Mouse (Mus musculus) regulatory T cell (primary cell): ENCODE data around the gene Cdca8.

Experiments
- in situ Hi-C: fragments of 300-600 bp; cut with MboI, MseI; formaldehyde crosslinking; loops from one replicate; pipeline ENCODE4 v1.15.1; 2025; ENCODE audit warnings: high pct_unique_total_duplicates

The Cdca8 gene

DNA sequence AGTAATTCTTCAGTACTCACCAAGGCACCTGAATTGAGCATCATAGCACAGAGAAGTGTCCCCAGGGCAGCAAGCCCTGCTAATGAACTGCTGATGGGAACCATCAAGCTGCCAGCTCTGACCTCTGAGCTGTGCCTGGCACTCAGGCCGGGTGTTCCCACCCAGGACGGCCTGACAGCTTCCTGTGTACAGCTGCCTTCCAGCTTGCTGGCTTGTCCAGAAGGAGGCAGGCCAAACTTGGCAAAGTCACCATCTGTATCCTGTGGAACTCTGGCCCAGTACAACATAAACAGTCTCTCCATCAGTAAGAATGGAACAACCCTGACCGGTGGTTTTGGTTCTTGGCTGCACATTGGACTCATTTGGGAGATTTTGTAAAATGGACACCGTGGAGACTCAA is 14.4 kb upstream of the Cdca8 start:
- in situ Hi-C loops: loop anchor here (5.0 kb wide), 2 partner anchors 51 to 144 kb away; no protein-coding TSS in a partner anchor

DNA sequence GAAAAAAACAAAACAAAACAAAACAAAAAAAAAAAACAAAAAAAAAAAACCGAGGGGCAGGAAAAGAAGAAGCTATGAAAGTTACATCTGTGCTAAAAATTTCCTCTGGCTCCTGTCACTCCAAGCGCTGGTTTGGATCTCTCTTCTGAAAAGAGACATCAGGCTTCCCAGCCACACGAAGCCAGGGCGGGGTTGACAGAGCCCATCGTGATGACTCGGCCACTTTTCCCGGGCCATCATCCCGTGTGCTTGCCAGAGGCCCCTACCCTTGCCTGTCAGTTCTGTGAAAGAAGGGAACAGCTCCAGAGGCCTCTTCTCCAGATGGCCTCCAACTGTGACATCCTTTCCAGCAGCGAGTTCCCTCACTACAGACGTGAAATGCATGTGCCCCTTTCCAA is 11.9 kb upstream of the Cdca8 start:
- in situ Hi-C loops: loop anchor here (5.0 kb wide), 2 partner anchors 49 to 146 kb away; no protein-coding TSS in a partner anchor

DNA sequence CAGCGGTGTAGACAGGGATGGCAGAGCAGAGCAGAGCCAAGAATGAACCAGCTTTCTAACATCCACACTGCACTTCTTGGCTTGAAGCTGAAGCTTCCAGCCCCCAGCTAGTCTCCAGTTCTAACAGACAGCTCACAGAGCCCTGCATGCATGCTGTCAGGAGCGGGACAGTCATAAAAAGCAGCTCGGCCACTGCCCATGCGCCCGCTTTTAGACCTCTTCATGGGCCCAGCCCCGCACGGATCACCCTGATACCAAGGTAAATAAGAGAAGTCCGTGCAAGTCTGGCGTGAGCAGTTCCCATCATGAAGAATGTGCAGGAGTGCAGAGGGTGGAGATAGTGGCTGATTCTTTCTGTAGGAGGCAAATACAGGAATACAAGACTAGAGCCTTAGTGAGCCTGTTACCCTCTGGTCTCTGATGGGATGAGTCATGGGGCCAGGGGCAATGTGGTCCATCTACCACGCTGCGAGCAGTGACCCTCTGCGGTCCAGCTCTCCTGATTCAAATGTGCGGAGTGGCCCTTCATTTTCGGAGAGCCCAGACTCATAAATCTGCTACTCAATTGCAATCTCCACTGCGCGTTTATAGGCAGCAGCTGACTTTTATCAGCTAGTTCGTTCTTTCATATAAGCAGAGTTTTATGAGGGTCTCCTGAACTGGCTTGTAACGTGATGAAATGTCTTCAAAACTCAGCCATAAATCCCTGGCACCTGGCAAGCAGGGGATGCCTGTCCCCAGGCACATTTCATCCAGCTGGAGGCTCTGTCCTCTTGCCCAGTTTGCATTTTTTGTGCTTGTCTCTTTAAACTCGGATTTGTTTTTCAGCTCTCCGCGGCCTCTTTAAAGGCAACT is 11.3 kb upstream of the Cdca8 start:
- in situ Hi-C loops: loop anchor here (5.0 kb wide), 2 partner anchors 48 to 147 kb away; no protein-coding TSS in a partner anchor

DNA sequence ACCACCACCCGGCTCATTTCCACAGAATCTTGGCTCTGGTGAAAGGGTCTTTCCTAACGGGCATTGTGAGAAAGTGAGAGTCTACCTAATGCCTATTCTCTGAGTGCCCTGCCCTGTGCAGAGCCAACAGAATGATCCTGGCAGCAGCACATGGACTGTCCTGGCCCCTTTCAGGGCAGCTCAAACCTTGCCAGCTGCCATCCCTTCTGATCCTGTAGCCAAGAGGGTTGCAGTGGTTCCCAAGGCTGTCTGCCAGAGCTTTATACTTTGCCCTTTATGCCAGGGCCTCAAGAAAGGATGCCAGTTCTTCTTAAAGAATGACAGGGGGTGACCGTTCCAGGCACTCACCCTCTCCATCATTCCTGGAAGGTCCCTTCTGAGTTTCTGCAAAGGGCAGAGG is 10.4 kb upstream of the Cdca8 start:
- in situ Hi-C loops: no loop called here

DNA sequence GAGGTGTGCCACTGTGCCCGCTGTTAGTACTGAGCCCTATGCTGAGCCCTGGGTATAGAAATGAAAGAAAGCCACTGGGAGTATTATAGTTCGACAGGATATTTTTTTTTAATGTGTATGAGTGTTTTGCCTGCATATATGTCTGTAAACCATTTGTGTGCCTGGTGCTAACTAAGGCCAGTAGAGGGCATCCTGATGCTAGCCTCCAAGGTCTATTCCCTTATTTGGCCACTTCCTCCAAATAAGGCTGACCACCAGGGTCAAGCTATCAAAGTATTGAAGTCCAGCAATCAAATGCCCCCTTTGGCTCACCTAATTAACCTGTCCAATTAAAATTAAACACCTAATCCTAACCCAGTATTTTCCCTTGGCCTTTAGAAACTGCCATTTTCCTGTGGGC is 5.8 kb upstream of the Cdca8 start:
- in situ Hi-C loops: no loop called here

DNA sequence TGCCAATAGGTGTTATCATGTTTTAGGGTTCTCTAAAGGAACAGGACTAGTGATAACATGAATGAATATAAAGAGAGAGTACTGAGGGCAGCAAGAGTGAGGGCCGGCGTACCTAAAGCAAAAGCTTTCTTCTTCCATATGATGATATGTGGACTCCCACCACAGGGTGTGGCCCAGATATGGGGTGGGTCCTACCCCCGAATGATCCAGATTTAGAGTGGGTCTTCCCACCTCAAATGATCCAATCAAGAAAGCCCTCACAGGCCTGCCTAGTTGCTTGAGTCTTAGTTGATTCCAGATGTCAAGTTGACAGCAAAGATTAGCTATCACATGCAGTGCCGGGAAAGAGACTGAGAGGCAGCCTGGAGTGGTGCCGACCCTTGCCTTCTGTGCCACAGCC is 4.7 kb upstream of the Cdca8 start:
- in situ Hi-C loops: no loop called here

DNA sequence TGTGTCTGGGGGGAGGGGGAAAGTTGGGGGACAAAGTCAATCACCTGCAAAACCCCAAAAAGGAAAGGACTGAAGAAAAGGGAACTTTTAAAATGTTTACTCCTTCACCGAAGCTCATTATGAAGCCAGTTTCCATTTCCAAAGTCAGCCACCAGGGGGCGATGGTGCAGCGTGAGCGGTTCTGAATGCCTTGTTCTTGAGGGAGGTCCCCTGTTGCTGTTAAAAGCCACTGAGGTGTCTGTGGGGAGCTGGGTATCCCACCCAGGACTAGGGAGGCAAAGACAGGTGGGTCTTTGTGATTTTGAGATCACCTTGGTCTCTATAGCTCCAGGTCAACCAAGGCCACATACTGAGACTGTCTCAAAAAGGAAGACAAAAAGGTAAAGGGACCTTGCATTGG is 3.9 kb upstream of the Cdca8 start:
- in situ Hi-C loops: no loop called here

DNA sequence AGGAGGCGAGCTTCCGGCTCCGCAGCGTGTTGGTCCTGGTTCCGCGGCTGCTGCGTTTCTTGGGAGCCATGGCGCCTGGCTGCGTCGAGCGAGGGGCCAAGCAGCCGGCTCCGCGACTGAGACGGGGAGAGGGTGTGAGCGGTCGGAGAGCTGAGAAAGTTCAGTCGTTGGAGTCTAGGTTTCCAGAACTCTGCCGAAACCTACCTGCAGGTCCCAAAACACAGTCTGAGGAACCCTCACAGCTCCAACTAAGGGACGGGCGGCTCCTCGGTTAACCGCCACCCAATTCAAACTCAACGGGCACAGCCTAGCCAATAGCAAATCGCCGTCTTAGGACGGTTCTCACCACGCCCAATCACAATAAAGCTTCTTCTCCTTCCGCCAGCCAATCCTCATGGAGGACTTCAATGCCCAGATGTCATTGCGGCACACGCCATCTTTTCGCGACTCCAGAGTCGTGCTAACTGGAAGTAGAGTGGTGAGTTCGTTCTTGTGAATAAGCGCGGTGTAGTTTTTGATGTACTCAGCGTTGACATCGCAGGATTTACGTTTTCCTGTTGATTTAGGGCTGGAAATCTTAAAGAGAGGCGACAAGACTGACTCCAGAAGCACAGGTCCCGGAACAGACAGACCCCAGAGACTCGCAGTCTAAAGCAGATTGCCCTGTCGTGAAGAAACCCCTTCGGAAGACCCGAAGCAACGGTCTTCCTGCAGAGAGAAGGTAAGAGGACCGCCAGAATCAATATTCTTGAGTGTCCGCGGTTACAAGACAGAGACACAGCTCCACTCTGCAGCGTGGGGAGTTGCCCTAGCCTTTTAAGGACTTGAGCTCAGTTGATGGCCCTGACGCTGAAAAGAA is 2.3 kb downstream of the Cdca8 start, which contains the start of gene 9930104L06Rik:
TSS of gene 9930104L06Rik (plus strand) at position 436 of the 859 bp plus-strand sequence.
- in situ Hi-C loops: loop anchor here (5.0 kb wide), 1 partner anchor 235 kb away; the partner anchor contains the start of gene Fhl3

DNA sequence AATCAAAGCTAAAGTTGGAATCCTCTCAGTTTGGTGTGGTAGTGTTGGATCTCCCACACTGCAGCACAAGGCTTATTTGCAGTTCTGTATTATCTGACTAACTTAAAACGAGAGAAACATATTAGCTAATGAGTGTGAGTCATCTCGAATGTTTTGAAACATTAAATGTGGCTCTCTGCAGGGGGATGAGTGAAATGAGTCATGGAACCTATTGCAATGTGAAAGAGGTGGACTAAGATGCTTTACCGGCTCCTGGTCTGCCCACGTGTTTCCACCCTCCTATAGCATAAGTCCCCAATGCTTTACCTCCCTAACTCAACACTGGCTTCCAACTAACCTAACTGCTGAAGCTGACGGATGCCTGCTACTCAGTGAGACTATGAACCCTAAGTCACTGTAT is 11.0 kb downstream of the Cdca8 start:
- in situ Hi-C loops: no loop called here

DNA sequence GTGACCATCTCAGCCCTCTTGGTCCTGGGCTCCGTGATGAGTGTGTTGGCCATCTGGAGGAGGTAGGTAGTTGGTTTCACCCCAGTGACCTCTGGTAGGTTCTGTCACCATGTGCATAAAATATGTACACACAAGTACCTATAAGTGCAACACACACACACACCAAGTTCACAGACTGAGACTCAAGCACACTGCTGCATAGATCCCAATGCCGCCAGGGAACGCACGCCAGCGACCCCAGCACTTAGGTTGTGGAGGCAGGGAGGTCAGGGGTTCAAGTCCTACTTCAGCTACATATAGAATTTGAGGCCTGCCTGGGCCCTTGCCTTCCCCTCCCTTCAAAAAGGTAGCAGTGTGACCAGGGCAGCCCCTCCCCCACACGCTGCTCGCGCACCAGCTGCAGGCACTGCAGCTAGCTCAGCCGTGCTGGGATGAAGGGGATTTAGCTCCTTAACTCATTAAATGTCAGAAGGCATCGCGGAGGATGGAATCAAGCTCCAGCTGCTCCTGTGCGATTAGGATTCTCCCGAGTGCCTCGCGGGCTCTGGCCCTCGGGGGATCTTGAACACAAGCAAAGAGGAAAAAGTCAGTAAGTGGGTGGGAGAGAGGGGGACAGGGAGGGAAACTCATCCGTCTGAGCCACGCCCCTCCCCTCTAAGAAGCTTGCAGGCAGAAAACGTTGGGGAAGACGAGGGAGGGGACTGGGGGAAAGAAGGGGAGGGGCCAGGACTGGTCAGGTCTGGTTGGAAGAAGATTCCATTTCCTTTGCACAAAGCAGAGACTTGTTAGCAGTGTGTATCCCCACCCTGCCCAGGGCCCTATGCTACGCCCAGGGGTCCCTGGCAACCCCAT is 32.9 kb downstream of the Cdca8 start:
- in situ Hi-C loops: no loop called here

DNA sequence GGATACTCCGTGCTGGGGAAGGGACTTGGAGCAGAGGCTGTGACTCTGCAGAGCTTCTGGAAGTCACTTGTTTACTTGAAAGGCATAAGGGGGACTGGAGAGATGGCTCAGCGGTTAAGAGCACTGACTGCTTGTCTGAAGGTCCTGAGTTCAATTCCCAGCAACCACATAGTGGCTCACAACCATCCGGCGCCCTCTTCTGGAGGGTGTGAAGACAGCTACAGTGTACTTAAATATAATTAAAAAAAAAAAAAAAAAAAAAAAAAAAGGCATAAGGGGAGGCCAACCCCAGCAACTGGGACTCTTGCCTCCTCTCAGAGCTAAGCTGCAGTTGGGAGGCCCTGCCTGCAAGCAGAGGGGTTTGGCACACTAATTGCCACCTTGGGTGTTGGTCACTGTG is 33.7 kb downstream of the Cdca8 start:
- in situ Hi-C loops: no loop called here

DNA sequence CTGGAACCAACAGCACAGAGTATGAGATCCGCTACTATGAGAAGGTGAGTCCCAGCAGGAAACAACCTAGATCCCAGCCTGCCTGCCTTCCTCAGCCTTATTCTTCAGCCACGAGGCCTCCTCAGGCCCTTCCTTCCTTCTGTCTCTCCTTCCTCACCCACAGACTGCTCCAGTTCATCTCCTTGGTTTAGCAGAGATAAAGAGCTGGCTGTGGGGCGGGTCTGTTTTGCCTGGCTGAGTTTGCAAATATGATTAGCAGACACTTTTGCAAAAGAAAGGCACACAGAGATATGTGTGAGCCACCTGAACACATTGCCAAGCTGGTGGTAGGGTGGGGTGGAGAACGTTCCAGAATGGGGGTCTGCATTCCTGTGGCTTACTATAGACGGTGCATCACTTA is 39.2 kb downstream of the Cdca8 start:
- in situ Hi-C loops: loop anchor here (5.0 kb wide), 2 partner anchors 38 to 52 kb away; partner anchors contain the start of gene Maneal

DNA sequence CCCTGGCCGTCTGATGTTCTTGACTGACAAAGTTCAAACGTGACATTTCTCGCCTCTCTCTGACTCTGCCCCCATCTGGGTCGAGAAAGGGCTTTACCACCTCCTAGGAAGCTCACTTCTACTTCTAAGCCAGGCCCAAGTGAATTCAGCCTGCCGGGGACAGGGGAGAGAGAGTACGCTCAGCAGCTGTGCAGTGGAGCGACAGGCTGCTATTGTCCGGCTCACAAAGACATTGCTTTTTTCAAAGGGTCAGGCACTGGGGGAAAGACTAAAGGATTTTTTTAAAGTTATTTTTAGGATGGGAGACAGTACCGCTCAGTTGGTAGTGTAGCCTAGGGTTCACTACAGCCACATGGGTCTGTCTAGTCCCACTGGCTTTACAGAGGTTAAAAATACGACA is 40.7 kb downstream of the Cdca8 start:
- in situ Hi-C loops: no loop called here

DNA sequence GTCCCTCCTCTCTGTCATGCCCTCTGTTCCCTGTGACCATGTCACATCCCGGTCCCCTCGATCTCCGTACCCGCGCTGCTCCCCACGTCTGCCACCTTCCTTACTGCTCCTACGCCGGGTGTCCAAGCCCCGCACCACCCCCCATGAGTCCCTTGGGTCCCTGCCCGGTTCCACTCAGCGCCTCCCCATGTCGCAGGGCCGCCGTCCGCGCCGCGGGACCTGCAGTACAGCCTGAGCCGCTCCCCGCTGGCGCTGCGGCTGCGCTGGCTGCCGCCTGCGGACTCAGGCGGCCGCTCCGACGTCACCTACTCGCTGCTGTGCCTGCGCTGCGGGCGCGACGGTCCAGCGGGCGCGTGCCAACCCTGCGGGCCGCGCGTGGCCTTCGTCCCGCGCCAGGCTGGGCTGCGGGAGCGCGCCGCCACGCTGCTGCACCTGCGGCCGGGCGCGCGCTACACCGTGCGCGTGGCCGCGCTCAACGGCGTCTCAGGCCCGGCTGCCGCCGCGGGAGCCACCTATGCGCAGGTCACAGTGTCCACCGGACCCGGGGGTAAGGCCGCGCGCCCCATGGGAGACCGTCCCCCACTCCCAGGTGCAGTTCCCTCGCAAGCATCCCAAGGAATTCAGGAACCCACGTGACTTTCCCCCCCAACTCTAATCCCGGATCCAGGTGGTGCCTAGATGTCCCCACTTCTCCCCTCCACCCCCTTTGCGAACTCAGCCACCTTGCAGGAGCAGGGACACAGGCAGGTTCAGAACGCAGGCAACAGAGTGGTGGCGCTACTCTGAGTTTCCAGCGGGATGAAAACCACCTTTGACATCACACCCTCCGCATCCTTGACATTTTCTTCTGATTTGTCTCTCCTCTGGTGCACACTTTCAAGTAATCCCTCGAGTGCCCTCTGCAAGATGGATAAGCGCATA is 44.3 kb downstream of the Cdca8 start:
- in situ Hi-C loops: no loop called here

DNA sequence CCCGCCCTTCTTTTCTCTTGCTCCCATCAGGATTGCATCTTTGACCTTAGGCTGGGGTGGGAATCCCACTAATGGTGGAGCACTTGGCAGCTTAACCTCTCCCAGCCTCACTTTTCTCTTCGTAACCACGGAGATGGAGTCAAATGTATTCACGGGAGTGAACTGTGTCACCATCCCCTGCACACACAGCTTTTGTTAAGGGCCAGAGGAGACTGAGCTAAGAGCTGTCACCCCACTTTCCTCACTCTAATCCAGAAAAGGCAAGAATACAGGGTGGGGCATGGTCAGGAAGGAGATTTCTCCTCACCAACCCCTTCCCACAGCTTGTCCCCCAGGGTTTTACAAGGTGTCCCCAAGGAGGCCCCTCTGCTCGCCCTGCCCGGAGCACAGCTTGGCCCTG is 45.3 kb downstream of the Cdca8 start:
- in situ Hi-C loops: no loop called here

DNA sequence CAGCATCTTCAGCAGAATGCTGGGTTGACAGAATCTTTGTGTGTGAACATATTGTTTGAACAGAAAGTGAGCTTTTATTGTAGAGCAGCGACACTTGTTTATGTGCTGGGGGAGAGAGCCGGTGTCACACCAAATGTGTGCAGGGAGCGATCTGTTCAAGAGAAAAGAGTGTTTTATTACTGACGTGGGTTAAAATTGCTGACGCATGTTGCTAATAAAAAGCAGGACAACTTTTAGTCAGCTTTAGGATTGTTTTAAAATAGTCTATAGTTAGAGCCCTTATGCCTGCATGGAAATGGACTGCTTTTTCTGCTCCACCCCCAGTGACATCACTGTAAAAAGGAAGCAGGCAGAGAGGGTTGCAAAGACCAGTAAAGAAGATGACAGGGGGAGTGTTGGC is 48.3 kb downstream of the Cdca8 start:
- in situ Hi-C loops: no loop called here

DNA sequence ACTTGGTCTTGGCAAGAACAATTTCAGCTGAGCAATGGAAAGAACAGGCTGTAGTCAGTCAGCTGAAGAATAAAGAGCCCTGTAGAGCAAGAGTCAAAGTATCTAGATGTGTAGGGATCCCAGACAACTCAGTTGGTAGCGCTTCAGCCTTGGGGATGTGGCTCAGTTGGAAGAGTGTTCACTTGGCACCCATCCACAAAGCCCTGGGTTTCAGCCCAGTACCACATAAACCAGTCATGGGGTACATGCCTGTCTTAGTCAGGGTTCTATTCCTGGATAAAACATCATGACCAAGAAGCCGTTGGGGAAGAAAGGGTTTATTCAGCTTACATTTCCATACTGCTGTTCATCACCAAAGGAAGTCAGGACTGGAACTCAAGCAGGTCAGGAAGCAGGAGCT is 49.2 kb downstream of the Cdca8 start:
- in situ Hi-C loops: no loop called here

DNA sequence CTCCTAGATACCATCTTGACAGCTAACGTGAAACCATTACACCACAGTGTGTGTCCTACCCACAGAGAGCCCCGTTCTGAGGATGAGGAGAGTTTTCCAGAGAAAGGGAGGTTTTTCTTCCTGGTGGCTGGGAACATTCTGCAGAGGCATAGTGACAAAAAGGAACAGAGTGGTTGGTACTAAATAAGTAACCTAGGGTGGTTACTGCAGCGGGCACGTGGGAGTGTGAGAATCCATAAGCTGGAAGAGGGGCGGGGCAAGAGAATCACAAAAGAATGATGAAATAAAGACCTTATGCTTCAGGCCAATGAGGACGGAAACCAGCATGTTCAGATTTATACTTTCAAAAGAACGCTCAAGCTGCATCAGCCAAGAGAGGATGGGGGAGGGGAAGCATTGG is 50.4 kb downstream of the Cdca8 start:
- in situ Hi-C loops: no loop called here

DNA sequence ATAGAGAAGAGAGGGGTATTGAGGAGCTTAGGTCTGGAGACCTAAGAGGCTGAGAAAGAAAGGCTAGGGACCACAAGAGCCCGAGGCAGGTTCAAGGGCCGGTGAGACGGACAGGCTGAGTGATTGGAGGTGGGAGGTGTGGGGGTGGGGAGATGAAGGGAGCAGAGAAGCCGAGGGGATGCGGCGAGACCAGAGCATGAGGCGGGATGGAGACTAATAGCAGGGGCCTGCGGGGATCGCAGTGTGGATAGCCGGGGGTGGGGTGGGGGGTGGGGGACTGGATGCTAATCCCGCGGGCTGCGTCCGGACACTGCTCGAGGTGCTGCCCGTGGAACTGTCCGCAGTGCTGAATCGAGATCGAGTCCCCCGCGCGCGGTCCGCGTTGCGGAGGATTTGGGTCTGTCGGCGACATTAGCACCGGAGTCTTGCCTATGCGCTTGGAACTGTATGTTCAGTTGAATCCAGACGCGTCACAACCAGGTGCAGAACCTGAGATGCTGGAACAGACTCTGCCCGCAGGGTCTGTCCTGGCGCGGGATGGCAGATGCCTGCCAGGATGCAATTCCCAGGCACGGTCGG is 56.9 kb downstream of the Cdca8 start:
- in situ Hi-C loops: no loop called here

DNA sequence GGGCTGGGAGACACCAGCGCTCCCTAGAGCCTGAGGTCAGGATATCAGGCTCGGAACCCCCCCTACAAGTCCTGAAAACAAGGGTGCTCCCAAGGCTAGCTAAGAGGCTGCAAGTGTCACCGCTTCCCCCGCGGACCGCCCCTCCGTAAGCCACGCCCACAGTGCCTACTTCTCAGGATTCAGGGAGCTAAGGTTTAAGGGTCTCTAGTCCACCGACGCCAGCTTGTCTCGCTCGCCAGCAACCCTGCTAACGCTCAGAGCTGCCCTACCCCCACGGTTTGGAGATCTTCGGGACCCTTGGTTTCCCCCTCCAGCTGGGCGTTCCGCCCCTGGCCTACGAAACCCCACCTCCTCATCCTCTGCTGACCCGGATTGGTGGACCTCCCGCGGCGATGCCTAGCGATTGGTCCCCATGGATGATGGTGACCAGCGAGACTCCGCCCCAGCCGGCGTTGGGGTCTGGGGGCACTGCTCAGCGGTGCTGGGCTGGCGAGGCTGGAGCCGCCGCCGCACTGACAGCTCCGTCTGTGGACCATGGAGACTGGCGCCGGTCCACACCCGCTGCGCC is 57.7 kb downstream of the Cdca8 start:
- in situ Hi-C loops: no loop called here
